Mouse (Mus musculus) c-Kit-positive CD71-positive TER-119-negative erythroid progenitor cells, embryonic 14.5 days (primary cell): ENCODE measurements around the gene Prrc2a.

ENCODE experiments used
- DNase-seq: peaks from one replicate; pipeline ENCODE4 v3.0.0-alpha.2; 2013; ENCODE audit warnings: low read depth

Gene Prrc2a

GRCm38 (mm10) chr17:35164568-35165450, at the start of gene Prrc2a:
Gene Prrc2a (minus strand): TSS chr17:35164897.
- peak; percentile 97 for DNase-seq

- no peak for DNase-seq
Observed at GRCm38 (mm10) chr17:35213071-35213470, 48.4 kb upstream of the Prrc2a start.

GRCm38 (mm10) chr17:35210593-35210992, 45.9 kb upstream of the Prrc2a start:
- DNase-seq, result no peak

GRCm38 (mm10) chr17:35209785-35210535, 45.3 kb upstream of the Prrc2a start:
- no peak for DNase-seq

GRCm38 (mm10) chr17:35205380-35205769, 40.7 kb upstream of the Prrc2a start:
- no peak for DNase-seq

GRCm38 (mm10) chr17:35204494-35205379, 40.0 kb upstream of the Prrc2a start, which contains the start of gene Lta:
Gene Lta (minus strand): TSS chr17:35205351.
- no peak for DNase-seq

GRCm38 (mm10) chr17:35202442-35202841, 37.7 kb upstream of the Prrc2a start:
- DNase-seq, result no peak

GRCm38 (mm10) chr17:35201787-35202186, 37.1 kb upstream of the Prrc2a start, which contains the start of gene Tnf:
Gene Tnf (minus strand): TSS chr17:35202007.
- DNase-seq, result no peak

GRCm38 (mm10) chr17:35201128-35201527, 36.4 kb upstream of the Prrc2a start:
- no peak for DNase-seq

GRCm38 (mm10) chr17:35200398-35200797, 35.7 kb upstream of the Prrc2a start:
- DNase-seq, result no peak

GRCm38 (mm10) chr17:35198946-35199345, 34.2 kb upstream of the Prrc2a start:
- DNase-seq, result no peak

- DNase-seq, result no peak
Observed at GRCm38 (mm10) chr17:35198029-35198428, 33.3 kb upstream of the Prrc2a start.

- no peak for DNase-seq
Observed at GRCm38 (mm10) chr17:35197126-35197525, 32.4 kb upstream of the Prrc2a start.

- no peak for DNase-seq
Observed at GRCm38 (mm10) chr17:35196321-35196641, 31.6 kb upstream of the Prrc2a start.

- DNase-seq, result peak; percentile 55
Observed at GRCm38 (mm10) chr17:35195631-35196320, 31.1 kb upstream of the Prrc2a start.

GRCm38 (mm10) chr17:35194844-35195630, 30.3 kb upstream of the Prrc2a start:
- no peak for DNase-seq

GRCm38 (mm10) chr17:35193881-35194843, 29.5 kb upstream of the Prrc2a start, which contains the start of gene Ltb:
Gene Ltb (plus strand): TSS chr17:35194439.
- DNase-seq, result no peak

- no peak for DNase-seq
Observed at GRCm38 (mm10) chr17:35192924-35193323, 28.2 kb upstream of the Prrc2a start.

GRCm38 (mm10) chr17:35191723-35192122, 27.0 kb upstream of the Prrc2a start:
- no peak for DNase-seq
